Mouse (Mus musculus) cerebellum, adult 8-10 months (tissue): ENCODE measurements around the gene Gas2.

ENCODE experiments used
- DNase-seq: peaks from one replicate; pipeline ENCODE4 v3.0.0; 2022

The Gas2 gene

DNA sequence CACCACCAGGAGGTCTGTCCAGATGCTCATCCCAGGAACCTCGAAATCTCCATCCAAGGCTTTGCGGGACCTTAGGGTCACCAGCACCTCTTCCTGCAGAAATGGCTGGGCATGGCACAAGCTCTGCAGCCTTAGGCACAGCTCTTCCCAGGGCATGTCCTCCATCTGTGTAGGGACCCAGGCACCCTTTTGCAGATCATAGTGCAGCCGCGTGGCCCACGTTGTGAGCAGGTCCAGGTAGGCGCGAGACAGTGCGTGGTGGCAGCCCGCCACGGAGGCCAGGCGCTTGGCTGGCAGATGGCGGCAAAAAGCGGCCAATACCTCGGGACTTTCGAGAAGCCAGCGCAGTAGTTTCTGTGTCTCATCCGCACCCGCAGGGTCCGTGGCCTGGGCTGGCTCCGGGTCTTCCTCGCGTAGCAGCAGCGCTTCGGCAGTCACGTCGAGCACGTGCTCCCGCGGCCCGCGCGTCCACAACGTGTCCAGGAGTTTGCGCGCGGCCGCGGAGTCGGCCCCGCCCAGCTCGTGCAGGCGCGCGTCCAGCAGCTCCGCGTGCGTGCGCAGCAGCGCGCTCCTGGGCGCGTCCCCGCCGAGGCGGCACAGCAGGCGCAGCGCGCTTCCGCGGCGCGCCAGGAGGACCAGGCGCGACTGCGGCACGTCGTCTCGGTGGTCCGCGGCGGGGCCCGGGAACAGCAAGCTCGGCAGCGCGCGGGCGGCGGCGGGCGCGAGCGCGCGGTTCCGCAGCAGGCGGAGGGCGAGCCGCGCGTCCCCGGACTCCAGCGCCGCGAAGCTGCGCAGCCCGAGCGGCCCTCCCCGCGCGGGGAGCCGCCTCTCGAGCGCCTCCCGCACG is at the start of gene Gas2:
Gene Gas2, plus strand, starts transcription at position 766 of the 847 bp plus-strand sequence.
- peak; percentile 90 for DNase-seq

DNA sequence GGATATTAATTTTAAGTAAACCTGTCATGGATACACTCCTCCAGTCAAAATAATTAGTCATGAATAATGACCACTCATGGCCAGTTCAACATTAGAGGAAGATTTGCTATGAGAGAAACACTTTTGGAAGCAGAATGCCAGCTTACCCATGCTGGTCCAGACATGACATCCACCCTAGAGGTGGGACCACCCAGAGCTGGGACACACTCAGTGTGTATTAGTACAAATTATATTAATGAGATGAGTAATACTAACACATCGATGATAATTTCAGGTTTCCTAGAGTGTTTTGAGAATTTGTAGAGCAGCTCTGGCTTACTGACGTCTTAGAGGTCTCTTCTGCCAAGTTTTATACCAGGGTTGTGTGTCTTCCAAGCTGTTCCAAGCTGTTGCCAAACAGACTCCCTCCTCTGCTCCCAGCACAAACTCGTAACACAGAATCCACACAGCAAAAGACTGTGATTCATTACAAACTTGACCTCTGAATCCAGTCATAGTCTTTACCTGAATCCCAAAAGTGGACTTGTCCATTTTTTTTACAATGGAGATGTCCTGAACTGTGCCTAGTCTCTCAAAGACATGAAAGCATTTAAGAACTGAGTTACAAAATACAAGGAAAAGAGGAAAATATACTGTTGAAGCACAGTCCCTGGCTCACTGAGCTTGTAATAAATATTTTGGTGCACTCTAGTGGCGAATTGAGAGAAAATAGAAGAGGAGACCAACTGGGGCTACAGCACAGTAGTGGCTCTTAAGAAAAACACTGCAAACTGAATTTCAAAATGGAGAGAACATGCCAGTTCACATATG is 46.1 kb upstream of the Gas2 start:
- no peak for DNase-seq

- no peak for DNase-seq
Measured at GRCm38 (mm10) chr7:51816283-51816839, 45.5 kb upstream of the Gas2 start.

DNA sequence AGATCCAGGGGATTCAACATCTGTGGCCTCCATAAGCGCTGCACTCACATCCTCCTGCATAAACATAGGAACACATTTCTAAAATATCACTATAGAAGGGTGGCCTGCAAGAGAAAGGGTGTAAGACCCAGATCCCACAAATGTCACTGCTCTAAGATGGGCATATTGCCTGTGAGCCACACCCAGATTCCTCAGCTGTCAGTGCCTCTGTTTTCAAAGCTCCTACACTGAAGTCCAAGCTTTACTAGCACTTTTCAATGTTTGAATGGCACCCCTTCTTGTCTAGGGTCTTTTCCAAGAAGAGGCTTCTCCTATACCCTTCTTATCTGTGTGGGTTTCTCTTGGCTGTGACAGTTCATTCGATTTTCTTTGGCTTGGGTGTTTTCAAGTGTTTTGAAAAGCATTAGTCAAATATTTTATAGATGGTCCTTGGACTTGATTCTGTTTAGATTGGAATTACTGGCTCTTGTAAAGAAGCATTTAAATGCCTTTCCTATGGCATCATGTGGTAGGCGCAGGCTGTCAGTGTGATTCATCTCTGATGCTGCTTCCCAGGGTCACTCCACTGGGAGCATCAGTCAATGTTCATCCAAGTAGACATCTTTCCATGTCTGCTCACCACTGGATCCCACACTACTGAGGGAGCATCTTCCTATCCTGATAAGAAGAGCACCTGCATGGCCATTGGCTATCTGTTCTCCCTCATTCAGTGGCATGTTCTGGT is 43.4 kb upstream of the Gas2 start:
- no peak for DNase-seq

- DNase-seq: peak; percentile 33
Measured at GRCm38 (mm10) chr7:51819891-51820290, 41.9 kb upstream of the Gas2 start.

DNA sequence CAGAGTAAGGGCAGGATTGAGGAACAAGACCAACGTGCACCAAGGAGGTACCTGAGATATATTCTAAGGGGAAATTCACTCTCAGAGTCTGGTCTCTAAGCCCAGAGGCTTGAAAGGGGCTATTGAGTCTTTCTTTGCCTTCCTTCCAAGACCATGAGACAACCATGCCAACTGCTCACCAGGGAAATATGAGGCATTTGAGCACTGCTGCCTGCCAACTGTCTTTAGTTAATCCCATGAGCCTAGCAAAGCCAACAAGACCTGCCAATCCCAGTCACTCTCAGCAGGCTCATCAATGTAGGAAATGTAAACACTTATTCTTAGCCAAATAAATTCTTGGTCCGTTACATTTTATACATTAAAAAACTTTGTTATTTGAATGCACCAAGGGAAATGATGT is 40.3 kb upstream of the Gas2 start:
- DNase-seq: no peak

DNA sequence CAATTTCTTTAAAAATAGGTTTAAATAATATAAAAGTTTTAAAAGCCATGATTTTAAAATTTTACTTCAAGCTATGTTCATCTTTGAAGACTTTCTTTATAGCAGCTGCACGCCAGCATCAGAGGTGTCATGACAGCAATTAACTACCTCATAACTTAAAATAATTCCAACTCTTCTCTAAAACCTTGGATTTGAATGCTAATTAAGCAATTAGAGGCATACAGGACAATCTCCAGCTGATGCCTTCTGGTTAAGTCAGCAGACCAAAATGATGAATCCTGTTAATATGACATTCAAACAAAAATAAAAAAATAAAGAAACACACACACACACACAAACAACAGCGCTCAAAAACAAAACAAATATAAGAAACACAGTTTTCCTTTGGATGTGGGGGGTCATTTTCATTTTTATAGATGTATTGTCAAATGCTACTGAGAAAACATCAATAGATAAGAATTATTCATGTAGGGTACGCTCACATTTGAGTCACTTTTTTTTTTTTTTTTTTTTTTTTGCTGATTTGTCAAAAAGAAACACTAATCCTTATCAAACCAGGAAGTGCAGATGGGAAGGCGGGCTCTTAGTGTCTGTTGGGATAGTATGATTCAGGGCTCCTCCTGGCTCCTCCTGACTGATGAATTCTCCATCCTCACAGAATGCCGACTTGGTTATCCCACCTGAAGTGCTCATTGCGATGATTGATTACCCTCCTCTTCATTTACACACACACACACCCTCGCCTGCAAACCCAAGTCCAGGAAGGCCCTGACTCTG is 38.1 kb upstream of the Gas2 start:
- no peak for DNase-seq

DNA sequence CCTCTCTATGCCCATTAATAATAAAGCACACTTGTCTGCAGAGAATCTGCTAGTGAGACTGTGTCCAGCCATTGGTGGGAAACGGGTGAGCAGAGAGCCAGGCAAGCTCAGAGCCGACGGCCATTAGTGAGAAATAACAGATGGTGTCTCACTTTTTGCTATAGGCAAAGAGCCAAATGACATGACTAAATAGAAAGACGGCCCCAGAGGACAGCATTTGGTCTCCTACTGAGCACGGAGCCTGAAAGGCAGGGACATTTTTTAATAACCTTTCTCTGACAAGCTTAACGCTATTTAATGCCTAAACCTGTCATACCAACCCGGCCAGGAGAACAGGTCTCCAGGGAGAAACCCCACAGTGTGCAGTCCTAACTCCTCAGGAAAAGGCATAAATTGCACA is 29.9 kb upstream of the Gas2 start:
- DNase-seq: peak; percentile 53

- no peak for DNase-seq
Measured at GRCm38 (mm10) chr7:51840515-51840914, 21.3 kb upstream of the Gas2 start.

- no peak for DNase-seq
Measured at GRCm38 (mm10) chr7:51850877-51851276, 10.9 kb upstream of the Gas2 start.

DNA sequence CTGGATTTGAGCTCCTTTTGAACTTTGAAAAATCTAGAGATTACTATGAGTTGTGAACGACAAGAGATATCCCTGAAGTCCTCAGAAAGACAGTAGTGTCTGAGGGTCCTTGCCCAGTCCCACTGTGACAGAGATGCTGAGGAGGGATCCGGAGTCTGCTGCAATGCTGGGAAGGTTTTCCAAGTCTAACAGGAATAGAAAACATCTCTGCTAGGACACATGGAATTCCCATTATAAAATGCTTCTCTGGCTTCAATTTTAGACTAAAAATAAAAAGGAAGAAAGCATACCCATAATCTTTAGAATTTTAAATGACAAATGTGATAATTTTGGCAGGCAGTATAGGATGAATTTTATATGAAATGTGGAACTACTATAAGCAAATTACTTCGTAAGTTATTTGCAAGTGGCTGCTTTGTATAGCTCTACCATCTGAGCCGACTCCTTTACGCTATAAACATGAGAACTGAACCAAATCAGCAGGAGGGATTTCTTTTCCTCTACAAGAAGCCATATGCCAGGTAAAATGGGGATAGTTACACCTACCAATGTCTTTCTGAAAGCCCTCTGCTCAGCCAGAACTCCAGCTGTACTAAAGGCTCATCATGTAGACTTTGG is 9.8 kb upstream of the Gas2 start:
- no peak for DNase-seq

DNA sequence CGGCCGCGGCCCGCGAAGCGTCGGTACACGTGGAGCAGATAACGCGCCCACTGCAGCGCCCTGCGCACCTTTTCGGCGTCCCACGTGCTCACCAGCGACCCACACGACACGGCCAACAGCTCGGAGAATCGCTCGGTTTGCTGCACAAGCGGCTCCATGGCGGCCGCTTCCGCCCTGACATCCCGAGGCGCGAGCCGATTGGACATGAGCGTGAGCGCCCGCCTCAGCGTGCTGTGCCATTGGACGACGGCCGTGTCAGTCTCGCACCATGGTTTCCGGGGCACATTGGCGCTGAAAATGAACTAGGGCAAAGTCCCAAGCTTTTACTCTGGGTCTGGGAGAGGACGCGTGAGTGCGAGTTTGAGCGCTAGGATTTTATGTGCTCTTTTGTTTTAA is 280 bp downstream of the Gas2 start, which contains the start of gene Fancf:
Gene Fancf, minus strand, starts transcription at position 171 of the 396 bp plus-strand sequence.
- peak; percentile 99 for DNase-seq

DNA sequence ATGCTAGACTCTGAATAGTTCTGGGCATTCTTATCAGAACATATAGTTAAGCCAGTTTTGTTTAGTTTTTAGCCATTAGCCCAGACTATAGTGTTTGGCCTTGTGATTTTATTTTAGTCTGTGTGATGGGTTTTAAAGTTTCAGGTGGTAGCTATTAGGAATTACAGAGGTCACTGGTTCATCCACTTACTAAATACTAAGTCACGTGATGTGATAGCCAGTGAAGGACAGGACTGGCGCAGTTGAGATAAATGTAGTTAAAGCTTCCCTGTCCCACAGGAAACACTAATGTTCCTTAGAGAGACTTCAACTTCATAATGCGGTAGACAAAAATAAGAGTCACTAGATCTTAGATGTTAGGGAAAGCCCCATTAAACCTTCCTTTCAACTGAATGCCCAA is 1.0 kb downstream of the Gas2 start:
- DNase-seq: no peak

DNA sequence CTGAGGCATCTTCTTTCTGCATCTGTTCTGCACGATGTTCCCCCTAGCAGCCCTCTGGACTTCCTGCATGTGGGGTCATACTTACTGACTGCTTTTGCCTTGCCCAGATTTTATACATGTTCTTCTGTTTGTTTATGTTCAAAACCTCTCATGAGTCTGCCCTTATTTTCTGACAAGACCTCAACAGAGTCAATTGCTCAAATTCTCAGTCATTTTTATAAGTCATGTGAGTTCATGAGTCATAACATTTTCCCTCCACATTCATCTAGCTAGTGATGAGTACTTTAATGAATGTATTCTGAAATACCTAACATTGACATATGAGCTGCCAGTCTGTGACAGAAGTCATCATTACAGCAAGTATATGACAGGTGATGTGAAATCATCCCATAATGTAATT is 3.5 kb downstream of the Gas2 start:
- no peak for DNase-seq

DNA sequence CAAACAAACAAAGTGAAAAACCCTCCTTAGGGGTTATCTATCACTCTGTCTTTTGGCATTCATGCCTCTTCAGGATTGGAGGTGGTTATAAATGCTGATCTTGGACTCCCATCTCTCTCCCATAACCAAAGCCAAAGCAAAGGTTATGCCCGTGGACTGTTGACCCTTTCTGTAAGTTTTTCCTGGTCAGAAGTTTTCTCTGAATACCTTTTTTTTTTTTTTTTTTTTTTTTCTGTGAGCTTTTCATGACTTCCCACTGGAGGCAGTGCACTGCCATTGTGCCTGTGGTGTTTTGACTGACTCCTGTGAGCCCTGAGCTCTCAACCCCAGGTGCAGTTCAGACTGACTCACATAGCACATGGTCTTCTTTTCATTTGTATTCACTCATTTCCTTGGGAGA is 6.2 kb downstream of the Gas2 start:
- DNase-seq: no peak

GRCm38 (mm10) chr7:51872041-51872440 is 10.2 kb downstream of the Gas2 start:
- no peak for DNase-seq

- DNase-seq: no peak
Measured at GRCm38 (mm10) chr7:51872597-51872996, 10.8 kb downstream of the Gas2 start.

DNA sequence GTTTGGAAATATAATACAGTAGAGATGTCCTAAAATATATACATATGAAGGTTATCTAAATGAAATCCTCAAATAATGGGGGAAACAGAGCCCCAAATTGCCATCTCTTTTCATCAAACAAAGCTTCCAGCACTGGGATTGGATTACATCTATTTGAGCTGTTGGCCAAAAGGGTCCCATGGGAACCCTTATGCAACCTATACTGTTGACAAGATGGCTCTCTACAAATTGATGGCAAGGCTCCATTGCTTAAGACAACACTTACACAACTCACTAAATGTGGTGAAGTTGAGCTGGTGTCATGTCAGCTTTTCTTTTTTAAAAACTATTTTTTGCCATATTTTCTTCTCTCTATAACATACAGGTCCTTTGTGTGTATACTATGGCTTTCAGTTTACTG is 14.5 kb downstream of the Gas2 start:
- no peak for DNase-seq

DNA sequence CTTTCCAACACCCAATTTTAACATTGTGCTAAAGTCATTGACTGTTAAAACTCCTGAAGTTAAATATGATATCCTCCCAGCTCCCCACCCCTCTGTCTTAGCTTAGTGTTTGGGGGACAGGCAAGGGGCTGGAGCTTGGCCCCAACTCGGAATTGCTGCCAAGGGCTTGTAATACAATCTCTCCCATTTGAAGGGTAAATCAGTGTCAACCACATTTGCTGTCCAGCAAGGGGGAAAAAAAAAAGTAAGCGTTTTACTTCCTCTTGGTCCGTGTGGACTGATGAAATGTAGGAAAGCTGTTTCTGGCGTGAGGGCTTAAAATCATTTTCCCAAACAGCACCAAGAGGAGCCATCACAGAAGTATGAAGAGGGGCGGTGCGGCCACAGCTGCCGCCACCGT is 16.9 kb downstream of the Gas2 start:
- DNase-seq: no peak

DNA sequence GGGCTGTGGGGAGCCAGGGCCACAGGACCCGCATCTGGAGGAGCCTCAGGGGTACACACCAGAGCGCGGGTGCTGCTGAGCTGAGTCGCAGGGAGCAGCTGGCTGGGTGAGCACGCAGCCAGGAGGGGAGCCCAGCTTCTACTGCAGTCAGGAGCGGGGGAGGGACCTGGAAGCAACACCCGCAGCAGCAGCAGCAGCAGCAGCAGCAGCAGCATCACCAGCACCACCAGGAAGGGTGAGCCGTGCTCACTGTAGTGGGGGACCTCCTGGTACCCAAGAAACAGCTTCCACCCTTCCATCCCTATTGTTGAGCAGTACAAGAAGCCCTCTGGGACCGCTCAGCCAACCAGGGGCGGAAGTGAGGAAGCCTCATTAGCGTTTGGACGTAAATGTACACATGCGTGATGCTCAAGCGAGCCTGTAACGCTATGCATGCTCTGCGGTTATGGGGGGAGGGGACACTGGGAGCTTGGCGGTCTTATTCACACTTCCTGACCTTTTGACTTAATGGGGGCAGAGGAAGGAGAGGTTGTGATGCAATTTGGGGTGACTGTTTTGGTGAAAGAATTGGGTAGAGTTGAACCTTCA is 17.4 kb downstream of the Gas2 start:
- no peak for DNase-seq

GRCm38 (mm10) chr7:51880121-51880520 is 18.3 kb downstream of the Gas2 start:
- no peak for DNase-seq
